Mouse (Mus musculus) right cerebral cortex, postnatal 25 days (tissue): ENCODE results near the gene Ak2.

ENCODE experiments used
- DNase-seq: peaks from one replicate; pipeline ENCODE4 v3.0.0; 2022

Ak2 gene

GRCm38 (mm10) chr4:129016329-129016728, 24.6 kb downstream of the Ak2 start:
- DNase-seq = no peak

DNA sequence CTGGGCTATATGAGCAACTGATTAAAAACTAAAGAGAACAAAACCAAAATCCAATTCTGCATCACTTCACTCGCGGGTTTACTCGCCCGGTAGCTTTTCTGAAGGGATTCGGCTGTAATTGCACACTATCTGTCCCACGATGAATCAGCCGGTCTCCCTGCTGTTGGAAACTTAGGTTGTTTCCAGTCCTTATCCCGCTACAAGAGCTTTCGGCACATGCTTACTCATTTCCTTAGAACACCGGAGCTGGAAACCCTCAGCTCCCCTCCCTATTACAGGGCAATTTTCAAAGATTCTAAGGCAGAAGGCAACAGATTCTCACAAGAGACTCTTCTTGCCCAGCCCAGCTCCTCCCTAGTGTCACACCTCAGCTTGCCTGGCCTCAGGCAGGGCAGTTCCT, 25.4 kb downstream of the Ak2 start:
- DNase-seq = no peak

- no peak for DNase-seq
Observed at GRCm38 (mm10) chr4:129018788-129019435, 27.2 kb downstream of the Ak2 start.

DNA sequence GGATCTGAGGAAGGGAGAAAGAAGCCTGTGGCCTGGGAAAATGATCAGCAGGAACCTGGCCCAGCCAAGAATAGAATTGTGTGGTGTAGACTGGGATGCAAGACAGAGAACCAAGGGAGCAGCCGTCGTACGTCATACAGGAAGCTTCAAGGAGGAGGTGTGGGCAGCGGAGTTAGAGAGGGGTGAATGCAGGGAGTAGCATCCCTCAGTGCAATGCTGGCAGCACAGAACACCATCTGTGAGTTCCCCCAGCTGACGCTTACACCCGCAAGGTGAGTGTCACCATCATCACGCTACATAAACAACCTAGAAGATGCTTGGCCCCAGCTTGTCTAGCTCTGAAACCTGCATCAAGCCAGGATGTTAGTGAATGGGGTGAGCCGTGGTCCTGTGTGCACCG, 28.0 kb downstream of the Ak2 start:
- DNase-seq = peak; percentile 46

DNA sequence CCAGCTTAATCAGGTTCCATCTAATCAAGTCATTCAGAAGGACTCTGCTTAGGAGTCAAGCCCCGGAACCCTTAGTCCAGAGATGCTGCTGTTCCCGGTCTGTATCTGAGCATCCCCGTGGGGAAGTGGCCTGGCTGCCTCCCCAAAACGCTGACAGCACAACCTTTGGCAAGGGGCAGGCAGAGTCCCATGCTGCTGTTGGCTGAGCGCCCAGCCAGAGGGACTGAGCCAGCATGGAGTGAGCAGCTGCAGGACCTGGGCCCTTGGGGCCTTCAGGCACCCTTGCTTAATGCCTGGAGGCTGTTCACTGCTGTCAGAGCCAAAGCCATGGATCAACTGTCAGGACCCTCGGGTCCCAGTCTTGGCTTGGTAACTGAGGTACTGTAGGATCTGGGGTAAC, 28.7 kb downstream of the Ak2 start:
- DNase-seq = peak; percentile 70

DNA sequence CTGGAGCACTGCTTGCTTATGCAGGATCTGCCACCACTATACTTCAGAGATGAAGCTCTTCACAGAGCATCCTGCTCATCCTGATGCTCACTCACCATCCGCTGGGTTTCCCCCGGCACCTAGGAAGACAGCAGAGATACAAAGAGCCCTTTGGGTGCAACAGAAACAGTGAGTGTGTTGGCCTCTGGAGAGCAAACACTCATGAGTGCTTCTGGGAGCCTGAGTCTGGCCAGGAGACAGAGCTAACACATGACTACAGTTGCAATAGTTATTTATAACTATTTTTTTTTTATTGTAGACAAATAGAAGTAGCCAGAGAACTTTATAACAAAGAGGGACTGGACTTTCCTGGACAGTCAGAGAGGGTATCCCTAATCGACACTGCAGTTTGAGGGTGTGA, 29.7 kb downstream of the Ak2 start:
- no peak for DNase-seq

DNA sequence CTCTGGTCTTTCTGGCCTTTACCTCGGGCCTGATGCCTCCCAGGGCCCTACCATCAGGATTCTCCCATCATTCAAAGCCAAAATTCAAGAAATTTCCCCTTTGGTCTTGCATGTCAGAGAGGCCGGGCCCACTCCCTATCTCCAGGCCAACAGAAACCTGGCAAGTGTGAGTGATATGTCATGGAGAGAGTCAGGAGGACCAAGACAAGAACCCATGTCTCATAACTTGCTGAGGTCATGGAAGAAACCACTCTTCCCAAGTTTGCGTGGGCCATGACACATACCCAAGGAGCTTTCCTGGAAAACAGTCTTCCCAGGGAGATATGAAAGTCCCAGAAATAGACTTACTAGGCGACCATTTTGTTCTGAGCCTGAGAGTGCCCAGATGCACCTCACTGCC, 30.1 kb downstream of the Ak2 start:
- DNase-seq = no peak

DNA sequence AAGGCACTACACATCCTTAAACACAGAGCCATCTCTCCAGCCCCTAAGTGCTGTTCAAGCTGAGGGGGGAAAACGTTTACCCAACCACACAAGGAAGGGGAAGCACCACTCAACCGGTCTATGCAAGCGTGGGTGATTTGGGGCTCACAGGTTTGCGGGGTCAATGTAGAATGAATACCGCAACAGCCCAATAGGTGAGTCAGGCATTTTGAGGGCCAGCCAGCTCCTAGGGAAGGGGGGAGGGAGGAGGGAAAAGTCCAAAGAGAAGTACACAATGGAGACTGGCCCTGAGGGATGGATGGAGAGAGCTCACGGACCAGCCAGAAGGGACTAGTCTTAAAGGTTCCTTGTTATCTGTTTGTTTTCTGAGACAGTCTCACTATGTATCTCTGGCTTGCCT, 32.1 kb downstream of the Ak2 start:
- DNase-seq = no peak

GRCm38 (mm10) chr4:129024775-129025174, 33.0 kb downstream of the Ak2 start:
- DNase-seq = no peak

GRCm38 (mm10) chr4:129025707-129026106, 33.9 kb downstream of the Ak2 start:
- DNase-seq = no peak

GRCm38 (mm10) chr4:129030746-129031145, 39.0 kb downstream of the Ak2 start:
- DNase-seq = no peak

- no peak for DNase-seq
Observed at GRCm38 (mm10) chr4:129031408-129031965, 39.7 kb downstream of the Ak2 start.

DNA sequence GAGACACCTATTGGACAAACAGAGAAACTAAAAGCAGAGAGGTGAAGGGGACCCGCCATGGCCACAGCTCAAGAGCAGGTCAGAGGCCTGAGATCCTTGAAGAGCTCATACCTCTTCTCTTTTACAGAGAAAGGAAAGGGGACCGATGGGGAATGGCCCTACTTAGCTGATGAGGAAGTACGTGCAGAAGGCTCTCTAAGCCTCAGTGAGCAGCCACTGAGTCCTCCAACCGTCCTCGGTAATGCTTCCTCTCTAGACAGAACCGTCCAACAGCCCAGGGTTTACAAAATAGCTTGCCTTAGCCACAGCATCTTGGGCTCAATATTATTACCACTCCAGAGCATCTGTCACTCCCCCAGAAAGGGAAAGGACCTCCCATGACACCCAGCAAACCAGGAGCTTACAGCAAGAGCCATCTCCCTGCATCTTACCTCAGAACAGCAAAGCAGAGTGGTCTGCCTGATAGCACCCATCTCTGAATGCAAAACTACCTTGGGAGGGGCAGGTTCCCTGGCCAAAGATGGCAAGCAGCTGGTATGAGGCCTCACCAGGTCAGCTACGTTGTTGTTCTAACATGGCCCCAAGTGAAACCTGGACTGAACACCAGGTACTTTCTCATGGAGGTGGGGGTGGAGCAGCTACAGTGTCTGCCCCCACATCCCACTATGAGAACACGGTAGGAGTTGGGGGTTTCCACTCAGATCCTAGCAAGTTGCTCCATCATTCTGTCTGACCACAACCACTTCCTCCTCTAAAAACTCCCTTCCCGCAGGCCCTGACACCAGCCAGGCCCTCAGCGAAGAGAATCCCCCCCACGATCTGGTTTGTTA, 40.6 kb downstream of the Ak2 start:
- DNase-seq = no peak

GRCm38 (mm10) chr4:129032963-129033951, 41.5 kb downstream of the Ak2 start:
- DNase-seq = peak; percentile 52

DNA sequence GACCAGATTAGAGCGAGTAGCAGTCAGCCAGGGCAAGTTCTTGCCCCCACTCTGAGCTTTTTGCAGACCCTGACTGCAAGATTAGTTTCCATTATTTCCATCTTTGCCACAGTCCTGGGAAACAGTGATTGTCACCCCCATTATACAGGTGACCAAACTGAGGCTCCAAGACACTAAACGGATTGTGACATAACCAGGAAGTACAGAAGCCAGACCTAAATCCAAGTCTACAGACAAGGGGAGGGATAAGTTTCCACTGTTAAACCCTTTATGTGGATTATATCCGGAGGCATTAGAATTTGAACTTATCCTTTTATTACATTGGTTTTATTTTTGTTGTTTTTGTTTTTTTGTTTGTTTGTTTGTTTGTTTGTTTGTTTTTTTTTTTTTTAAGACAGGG, 42.5 kb downstream of the Ak2 start:
- DNase-seq = no peak

GRCm38 (mm10) chr4:129034706-129035660, 43.2 kb downstream of the Ak2 start:
- DNase-seq = no peak

DNA sequence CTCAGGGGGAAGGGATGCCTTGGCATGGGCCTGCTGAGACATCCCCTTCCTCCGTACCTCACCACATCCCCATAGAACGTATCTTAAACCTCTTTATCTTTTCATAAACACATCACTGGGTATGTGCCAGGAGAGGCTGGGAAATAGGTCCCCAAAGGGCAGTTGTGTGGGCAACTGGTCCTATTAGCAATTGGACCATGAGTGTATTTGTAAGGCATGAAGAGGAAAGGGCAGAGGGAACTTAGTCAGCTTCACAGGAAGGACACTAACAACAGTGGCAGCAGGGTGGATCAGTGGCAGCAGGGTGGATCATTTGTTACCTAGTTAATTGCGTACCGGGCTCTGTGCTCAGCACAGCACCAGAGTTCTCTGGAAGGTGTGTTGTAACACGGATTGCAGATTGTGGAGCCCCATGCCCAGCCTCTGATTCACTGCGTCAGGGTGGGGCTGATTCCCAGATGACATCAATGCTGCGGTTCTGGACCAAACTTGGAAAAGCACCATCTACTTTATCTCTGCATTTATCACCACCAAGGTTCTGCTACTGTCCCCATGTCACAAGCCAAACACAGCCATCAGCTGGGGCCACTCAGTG, 44.2 kb downstream of the Ak2 start:
- DNase-seq = no peak

GRCm38 (mm10) chr4:129047721-129048421, 56.1 kb downstream of the Ak2 start:
- no peak for DNase-seq

DNA sequence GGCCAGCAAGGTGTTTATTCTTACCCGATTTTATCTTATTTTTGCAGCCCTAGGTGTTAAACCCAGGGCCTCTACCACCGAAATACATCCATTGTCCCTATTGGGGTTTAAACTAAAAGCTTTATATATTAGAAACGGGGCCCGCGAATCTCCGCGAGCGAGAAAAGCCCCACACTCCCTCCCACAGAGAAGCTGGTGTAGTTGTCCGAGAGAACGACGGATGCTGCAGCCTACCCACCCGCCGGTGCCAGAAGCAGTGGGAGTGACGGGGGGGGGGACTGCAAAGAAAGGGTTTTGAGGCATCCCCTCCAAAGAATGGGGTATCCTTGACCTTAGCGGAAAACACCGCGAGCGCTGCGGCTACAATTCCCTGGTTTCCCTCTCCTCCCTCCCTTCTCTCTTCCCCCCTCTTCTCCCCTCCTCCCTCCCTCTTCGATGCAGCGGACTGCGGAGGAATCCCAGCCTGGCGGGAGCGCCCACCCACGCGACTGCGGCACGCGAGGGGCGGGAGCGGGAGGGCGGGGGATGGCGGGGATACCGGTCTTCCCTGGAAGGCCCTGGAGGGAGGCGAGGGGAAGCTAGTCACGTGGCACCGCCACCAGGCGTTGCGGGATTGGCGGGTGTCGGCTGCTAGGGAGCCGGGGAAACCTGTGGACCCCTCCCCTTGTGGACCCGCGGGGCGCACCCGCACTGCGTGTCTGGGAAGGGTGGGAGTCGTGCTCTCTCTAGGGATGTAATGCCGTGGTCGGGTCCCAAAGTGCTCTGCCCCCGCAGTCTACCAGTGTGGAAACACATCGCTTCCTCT, 56.9 kb downstream of the Ak2 start:
- DNase-seq = peak; percentile 89
